ENCODE assay signal across 21 mouse cellular contexts in genomic region chr5:103740903-103741246, GRCm38 (mm10). TPM values are rescaled to one million over a fixed set of nuclear protein-coding genes. Genes with fewer than 3 reads are reported as not detected.
DNase-seq lines count a peak whose midpoint lies in the region; ATAC-seq and TF ChIP-seq lines count a peak whose summit lies in the region.
"Had no signal": no experiment of that assay in that cellular context is flagged by ENCODE, and none has a peak within 500 bp of the region (broad histone marks: within the 10 kb centered on the region; RNA-seq: fewer than 3 reads in every experiment).

No protein-coding gene starts in this region.

- TF ChIP-seq EP300 in liver, embryonic 14.5 days (IDR thresholded peaks at IDR 0.05; ENCODE audit: low read depth), result 0 out of 2 replicates have a peak, but pooled peaks have one; percentile 15
- TF ChIP-seq EP300 in liver, postnatal 0 days (IDR thresholded peaks at IDR 0.05; ENCODE audit: low read depth), result no peak

- no peak overlapping the region for H3K9ac ChIP-seq in liver, embryonic 11.5 days (ENCODE audit: low read depth, low read length)
- peak overlapping the region; percentile 35 for H3K9ac ChIP-seq in liver, embryonic 14.5 days (replicated peaks)
- H3K9ac ChIP-seq in liver, postnatal 0 days (replicated peaks), result no peak overlapping the region
- H3K9ac ChIP-seq in forebrain, postnatal 0 days, result no peak overlapping the region
- H3K9ac ChIP-seq: embryonic facial prominence, embryonic 12.5 days; embryonic facial prominence, embryonic 15.5 days; heart, embryonic 13.5 days; hindbrain, embryonic 12.5 days; hindbrain, embryonic 15.5 days had no signal

- no peak for ATAC-seq in liver, embryonic 11.5 days (replicated peaks; ENCODE audit: low FRiP score)
- no peak for ATAC-seq in liver, embryonic 14.5 days (ENCODE audit: insufficient read depth)
- no peak for ATAC-seq in liver, postnatal 0 days
- ATAC-seq in forebrain, postnatal 0 days, result no peak
- ATAC-seq: forebrain, embryonic 14.5 days had no signal

- WGBS in liver, embryonic 11.5 days, result 78% methylated on average over 1 of the region's 1 CpGs
- WGBS in liver, embryonic 14.5 days (ENCODE audit: insufficient replicate concordance), result 78% methylated on average over 1 of the region's 1 CpGs
- 76% methylated on average over 1 of the region's 1 CpGs for WGBS in liver, postnatal 0 days (ENCODE audit: insufficient replicate concordance)
- WGBS in forebrain, postnatal 0 days, result 84% methylated on average over 1 of the region's 1 CpGs

- no peak for TF ChIP-seq CTCF in liver, embryonic 14.5 days (IDR thresholded peaks at IDR 0.05; ENCODE audit: low read depth)
- no peak for TF ChIP-seq CTCF in liver, postnatal 0 days (IDR thresholded peaks at IDR 0.05; ENCODE audit: low read depth)
- TF ChIP-seq CTCF in forebrain, postnatal 0 days (IDR thresholded peaks at IDR 0.05; ENCODE audit: low read depth), result no peak

- peak overlapping the region; percentile 58 for H3K27ac ChIP-seq in liver, embryonic 11.5 days (ENCODE audit: low read depth, low read length)
- peak overlapping the region; percentile 98 for H3K27ac ChIP-seq in liver, embryonic 14.5 days
- peak overlapping the region; percentile 88 for H3K27ac ChIP-seq in liver, postnatal 0 days (ENCODE audit: low read depth)
- no peak overlapping the region for H3K27ac ChIP-seq in forebrain, postnatal 0 days (ENCODE audit: low read depth, low read length)
- H3K27ac ChIP-seq: embryonic facial prominence, embryonic 12.5 days; embryonic facial prominence, embryonic 15.5 days; heart, embryonic 10.5 days; heart, embryonic 13.5 days; hindbrain, embryonic 12.5 days; hindbrain, embryonic 15.5 days had no signal

- H3K4me1 ChIP-seq in liver, embryonic 11.5 days (replicated peaks; ENCODE audit: control insufficient read depth, insufficient read depth, low read length), result peaks cover 65% of the 10 kb centered on the region
- peaks cover 91 to 94% of the 10 kb centered on the region in 2 experiments for H3K4me1 ChIP-seq in liver, embryonic 14.5 days (replicated peaks; ENCODE audit: control insufficient read depth in 2 of 2, insufficient read depth in 2 of 2, low read length in 1 of 2)
- H3K4me1 ChIP-seq in liver, postnatal 0 days (ENCODE audit: insufficient read depth), result peaks cover 80% of the 10 kb centered on the region
- no peaks in the 10 kb centered on the region for H3K4me1 ChIP-seq in forebrain, postnatal 0 days (ENCODE audit: insufficient read depth)
- H3K4me1 ChIP-seq: hindbrain, embryonic 12.5 days; hindbrain, embryonic 15.5 days had no signal

- DNase-seq in liver, embryonic 11.5 days (ENCODE audit: low spot score), result no peak
- no peak for DNase-seq in liver
- DNase-seq in liver, embryonic 14.5 days (ENCODE audit: low read depth in 3 of 3, low spot score in 3 of 3), result no peak
- no peak for DNase-seq in liver, postnatal 0 days
- no peak for DNase-seq in urinary bladder, postnatal 36 days (ENCODE audit: low spot score in 2 of 2)
- no peak for DNase-seq in forebrain, postnatal 0 days
- DNase-seq: adrenal gland, adult 2 months; adrenal gland, postnatal 14 days; cerebellum, adult 11 months; cerebellum, adult 2 months; cerebellum, adult 9-11 months; cerebellum, postnatal 25 days; gastrocnemius, postnatal 36 days; heart, postnatal 14 days had no signal

- no peaks in the 10 kb centered on the region for H3K27me3 ChIP-seq in liver, embryonic 11.5 days (replicated peaks; ENCODE audit: control insufficient read depth, insufficient read depth, low read length)
- no peaks in the 10 kb centered on the region for H3K27me3 ChIP-seq in liver, embryonic 14.5 days (ENCODE audit: control insufficient read depth, insufficient read depth, low read length)
- no peaks in the 10 kb centered on the region for H3K27me3 ChIP-seq in liver, postnatal 0 days (ENCODE audit: insufficient read depth, low read length)
- no peaks in the 10 kb centered on the region for H3K27me3 ChIP-seq in forebrain, postnatal 0 days (ENCODE audit: insufficient read depth, low read length)
- H3K27me3 ChIP-seq: embryonic facial prominence, embryonic 15.5 days; heart, embryonic 13.5 days; hindbrain, embryonic 12.5 days; hindbrain, embryonic 15.5 days had no signal

- H3K9me3 ChIP-seq in liver, embryonic 11.5 days (ENCODE audit: control insufficient read depth, low read length), result no peaks in the 10 kb centered on the region
- no peaks in the 10 kb centered on the region for H3K9me3 ChIP-seq in liver, embryonic 14.5 days (ENCODE audit: control insufficient read depth, low read length)
- H3K9me3 ChIP-seq in liver, postnatal 0 days (ENCODE audit: low read length), result no peaks in the 10 kb centered on the region
- H3K9me3 ChIP-seq in forebrain, postnatal 0 days (ENCODE audit: low read length), result no peaks in the 10 kb centered on the region
- H3K9me3 ChIP-seq: embryonic facial prominence, embryonic 12.5 days; embryonic facial prominence, embryonic 15.5 days; heart, embryonic 10.5 days; heart, embryonic 13.5 days; hindbrain, embryonic 12.5 days; hindbrain, embryonic 15.5 days had no signal

- H3K36me3 ChIP-seq in liver, embryonic 11.5 days (ENCODE audit: control insufficient read depth, insufficient read depth, low read length), result no peaks in the 10 kb centered on the region
- H3K36me3 ChIP-seq in liver, embryonic 14.5 days (replicated peaks; ENCODE audit: control insufficient read depth, insufficient read depth, low read depth), result no peaks in the 10 kb centered on the region
- H3K36me3 ChIP-seq in liver, postnatal 0 days (replicated peaks; ENCODE audit: insufficient read depth, low read length), result no peaks in the 10 kb centered on the region
- H3K36me3 ChIP-seq in forebrain, postnatal 0 days (ENCODE audit: insufficient read depth), result no peaks in the 10 kb centered on the region
- H3K36me3 ChIP-seq: embryonic facial prominence, embryonic 12.5 days; embryonic facial prominence, embryonic 15.5 days; heart, embryonic 10.5 days; heart, embryonic 13.5 days; hindbrain, embryonic 12.5 days; hindbrain, embryonic 15.5 days had no signal

- no peak overlapping the region for H3K4me2 ChIP-seq in liver, embryonic 11.5 days
- H3K4me2 ChIP-seq in liver, embryonic 14.5 days (ENCODE audit: low read depth), result peak overlapping the region; percentile 78; the same call in 1 of the 2 replicates
- H3K4me2 ChIP-seq in liver, postnatal 0 days (ENCODE audit: low read depth, low read length), result no peak overlapping the region
- no peak overlapping the region for H3K4me2 ChIP-seq in forebrain, postnatal 0 days (ENCODE audit: low read depth)
- H3K4me2 ChIP-seq: embryonic facial prominence, embryonic 12.5 days; embryonic facial prominence, embryonic 15.5 days; heart, embryonic 13.5 days; hindbrain, embryonic 12.5 days; hindbrain, embryonic 15.5 days had no signal

- H3K4me3 ChIP-seq in liver, embryonic 11.5 days (ENCODE audit: low read depth, low read length), result no peak overlapping the region
- H3K4me3 ChIP-seq in liver, embryonic 14.5 days (ENCODE audit: insufficient read depth in 1 of 2, low read depth in 2 of 2, low read length in 2 of 2), result no peak overlapping the region
- H3K4me3 ChIP-seq in liver, postnatal 0 days (ENCODE audit: low read depth, low read length), result no peak overlapping the region
- no peak overlapping the region for H3K4me3 ChIP-seq in forebrain, postnatal 0 days (ENCODE audit: low read depth, low read length)
- H3K4me3 ChIP-seq: embryonic facial prominence, embryonic 12.5 days; embryonic facial prominence, embryonic 15.5 days; heart, embryonic 10.5 days; heart, embryonic 13.5 days; hindbrain, embryonic 12.5 days; hindbrain, embryonic 15.5 days had no signal

RNA-seq across cellular contexts. Expression of gene Aff1, which starts 48.7 kb away (rescaled TPM):
- 19.3 and 19.7 TPM in 2 replicates for polyA plus RNA-seq in liver, embryonic 11.5 days (2014; fragmentation: Nextera tagmentation; extraction: Ambion mirVana)
- polyA plus RNA-seq in liver, embryonic 14.5 days (2012; rRNA removed), result 5.6 and 7.0 TPM in 2 replicates
- polyA plus RNA-seq in liver, embryonic 14.5 days (2014; fragmentation: Nextera tagmentation; extraction: Ambion mirVana), result 17.1 and 19.2 TPM in 2 replicates
- 4.7 and 5.0 TPM in 2 replicates for polyA plus RNA-seq in liver, postnatal 0 days (2015; fragmentation: Nextera tagmentation; extraction: Ambion mirVana)
- 2.4 and 4.0 TPM in 2 replicates for total RNA-seq in forebrain, postnatal 0 days (2014; rRNA removed)
- 0.88 and 1.0 TPM in 2 replicates for polyA plus RNA-seq in forebrain, postnatal 0 days (2015; fragmentation: Nextera tagmentation; extraction: Ambion mirVana)
